Mouse (Mus musculus) right cerebral cortex, adult 18-20 months (tissue): ENCODE results near the gene Gata5.
A peak's percentile ranks its signal among the peaks of the same experiment; 100 is the strongest.

Experiments used
- DNase-seq: peaks from one replicate; pipeline ENCODE4 v3.0.0; 2022; ENCODE audit warnings: mixed read lengths

The Gata5 gene

GRCm38 (mm10) chr2:180334551-180334986 lies at the start of gene Gata5:
Gene Gata5, minus strand, starts transcription at chr2:180334699.
- no peak for DNase-seq

GRCm38 (mm10) chr2:180376730-180377129 lies 42.2 kb upstream of the Gata5 start:
- no peak for DNase-seq

- no peak for DNase-seq
Observed at GRCm38 (mm10) chr2:180373256-180373655, 38.8 kb upstream of the Gata5 start.

GRCm38 (mm10) chr2:180368359-180368758 lies 33.9 kb upstream of the Gata5 start:
- no peak for DNase-seq

- DNase-seq, result no peak
Observed at GRCm38 (mm10) chr2:180367350-180367749, 32.9 kb upstream of the Gata5 start.

GRCm38 (mm10) chr2:180363434-180363720 lies 28.9 kb upstream of the Gata5 start:
- no peak for DNase-seq

GRCm38 (mm10) chr2:180362585-180363433 lies 28.3 kb upstream of the Gata5 start:
- no peak for DNase-seq

GRCm38 (mm10) chr2:180359062-180359461 lies 24.6 kb upstream of the Gata5 start:
- DNase-seq, result peak; percentile 12

GRCm38 (mm10) chr2:180353338-180353737 lies 18.8 kb upstream of the Gata5 start:
- DNase-seq, result peak; percentile 50

GRCm38 (mm10) chr2:180350700-180351099 lies 16.2 kb upstream of the Gata5 start:
- no peak for DNase-seq

- peak; percentile 73 for DNase-seq
Observed at GRCm38 (mm10) chr2:180346820-180347497, 12.5 kb upstream of the Gata5 start.

- no peak for DNase-seq
Observed at GRCm38 (mm10) chr2:180343092-180343491, 8.6 kb upstream of the Gata5 start.

- no peak for DNase-seq
Observed at GRCm38 (mm10) chr2:180342189-180342588, 7.7 kb upstream of the Gata5 start.

GRCm38 (mm10) chr2:180341229-180341628 lies 6.7 kb upstream of the Gata5 start:
- no peak for DNase-seq

- no peak for DNase-seq
Observed at GRCm38 (mm10) chr2:180339886-180340285, 5.4 kb upstream of the Gata5 start.

GRCm38 (mm10) chr2:180333778-180334550 lies 535 bp downstream of the Gata5 start:
- no peak for DNase-seq

GRCm38 (mm10) chr2:180329466-180329865 lies 5.0 kb downstream of the Gata5 start:
- DNase-seq, result no peak

GRCm38 (mm10) chr2:180322674-180323355 lies 11.7 kb downstream of the Gata5 start:
- no peak for DNase-seq

GRCm38 (mm10) chr2:180320216-180320615 lies 14.3 kb downstream of the Gata5 start:
- DNase-seq, result no peak

GRCm38 (mm10) chr2:180317591-180317990 lies 16.9 kb downstream of the Gata5 start:
- no peak for DNase-seq

GRCm38 (mm10) chr2:180314292-180314691 lies 20.2 kb downstream of the Gata5 start:
- no peak for DNase-seq

GRCm38 (mm10) chr2:180311147-180311546 lies 23.4 kb downstream of the Gata5 start:
- no peak for DNase-seq

- DNase-seq, result no peak
Observed at GRCm38 (mm10) chr2:180307680-180308079, 26.8 kb downstream of the Gata5 start.
